Mouse (Mus musculus): ENCODE results near the gene Scgb1b30. TPM values are rescaled to one million over a fixed set of nuclear protein-coding genes. Genes with fewer than 3 reads are reported as not detected.

Scgb1b30 gene
- polyA plus RNA-seq, 1 experiment from 2014 or later = not detected

DNA sequence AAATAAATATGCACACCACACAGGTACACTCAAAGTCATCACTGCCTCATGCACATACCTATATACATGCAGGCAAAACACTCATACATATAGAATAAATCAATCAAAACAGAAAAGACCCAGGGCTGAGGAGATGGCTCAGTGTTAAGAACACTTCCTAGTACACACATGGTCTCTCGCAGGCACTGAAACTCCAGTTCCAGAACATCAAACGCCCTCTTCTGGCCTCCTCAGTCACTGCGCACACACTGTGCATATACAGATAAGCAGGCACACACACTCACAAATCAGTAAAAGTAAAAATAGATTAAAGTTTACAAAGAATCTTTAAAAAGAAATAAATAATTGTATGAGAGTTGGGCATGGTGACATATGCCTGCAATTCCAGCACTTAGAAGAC lies 31.1 kb downstream of the Scgb1b30 start:
- ATAC-seq (ENCODE audit: low FRiP score) = no peak
- Histone ChIP-seq H3K27me3 (ENCODE audit: control insufficient read depth, insufficient read depth, low read length) (no peaks in the 10 kb centered on the region), H3K9me3 (ENCODE audit: control insufficient read depth, low read length) (no peaks in the 10 kb centered on the region), H3K4me2 (replicated peaks; ENCODE audit: low read depth, low read length) (no peak overlapping the region), H3K4me1 (replicated peaks; ENCODE audit: control insufficient read depth, insufficient read depth, low read length) (no peaks in the 10 kb centered on the region), H3K36me3 (ENCODE audit: control insufficient read depth, insufficient read depth, low read length) (no peaks in the 10 kb centered on the region), H3K27ac (ENCODE audit: low read depth, low read length) (no peak overlapping the region), H3K4me3 (ENCODE audit: low read depth, low read length) (no peak overlapping the region), H3K9ac (ENCODE audit: low read depth, low read length) (no peak overlapping the region)
- DNase-seq (ENCODE audit: low spot score) = no peak
- WGBS = 76% methylated on average over 3 of the region's 3 CpGs

- no peaks in the 10 kb centered on the region for H3K4me1 ChIP-seq (replicated peaks; ENCODE audit: control insufficient read depth, insufficient read depth, low read length)
- no peaks in the 10 kb centered on the region for H3K9me3 ChIP-seq (ENCODE audit: control insufficient read depth, low read length)
- H3K36me3 ChIP-seq (ENCODE audit: control insufficient read depth, insufficient read depth, low read length) = no peaks in the 10 kb centered on the region
- H3K4me3 ChIP-seq (ENCODE audit: low read depth, low read length) = no peak overlapping the region
- no peak overlapping the region for H3K27ac ChIP-seq (ENCODE audit: low read depth, low read length)
- ATAC-seq (ENCODE audit: low FRiP score) (no peak), DNase-seq (ENCODE audit: low spot score) (no peak)
- no peak overlapping the region for H3K9ac ChIP-seq (ENCODE audit: low read depth, low read length)
- H3K4me2 ChIP-seq (replicated peaks; ENCODE audit: low read depth, low read length) = 0 out of 2 replicates have a peak overlapping the region, but pooled peaks have one; percentile 67
- H3K27me3 ChIP-seq (ENCODE audit: control insufficient read depth, insufficient read depth, low read length) = no peaks in the 10 kb centered on the region
- WGBS = 84% methylated on average over 3 of the region's 3 CpGs
These were observed 35.9 kb downstream of the Scgb1b30 start for GRCm38 (mm10) chr7:34131118-34131517.

- Histone ChIP-seq H3K27me3 (ENCODE audit: control insufficient read depth, insufficient read depth, low read length) (no peaks in the 10 kb centered on the region), H3K36me3 (ENCODE audit: control insufficient read depth, insufficient read depth, low read length) (no peaks in the 10 kb centered on the region), H3K4me1 (replicated peaks; ENCODE audit: control insufficient read depth, insufficient read depth, low read length) (no peaks in the 10 kb centered on the region), H3K4me3 (ENCODE audit: low read depth, low read length) (peak overlapping the region; percentile 76), H3K27ac (ENCODE audit: low read depth, low read length) (no peak overlapping the region), H3K9me3 (ENCODE audit: control insufficient read depth, low read length) (no peaks in the 10 kb centered on the region), H3K4me2 (replicated peaks; ENCODE audit: low read depth, low read length) (peak overlapping the region; percentile 67), H3K9ac (ENCODE audit: low read depth, low read length) (peak overlapping the region; percentile 83)
- peak; percentile 24 for DNase-seq (ENCODE audit: low spot score)
- WGBS = 22% methylated on average over 3 of the region's 3 CpGs
- peak; percentile 20 for ATAC-seq (ENCODE audit: low FRiP score)
These were observed 36.7 kb downstream of the Scgb1b30 start for GRCm38 (mm10) chr7:34131959-34132354.

DNA sequence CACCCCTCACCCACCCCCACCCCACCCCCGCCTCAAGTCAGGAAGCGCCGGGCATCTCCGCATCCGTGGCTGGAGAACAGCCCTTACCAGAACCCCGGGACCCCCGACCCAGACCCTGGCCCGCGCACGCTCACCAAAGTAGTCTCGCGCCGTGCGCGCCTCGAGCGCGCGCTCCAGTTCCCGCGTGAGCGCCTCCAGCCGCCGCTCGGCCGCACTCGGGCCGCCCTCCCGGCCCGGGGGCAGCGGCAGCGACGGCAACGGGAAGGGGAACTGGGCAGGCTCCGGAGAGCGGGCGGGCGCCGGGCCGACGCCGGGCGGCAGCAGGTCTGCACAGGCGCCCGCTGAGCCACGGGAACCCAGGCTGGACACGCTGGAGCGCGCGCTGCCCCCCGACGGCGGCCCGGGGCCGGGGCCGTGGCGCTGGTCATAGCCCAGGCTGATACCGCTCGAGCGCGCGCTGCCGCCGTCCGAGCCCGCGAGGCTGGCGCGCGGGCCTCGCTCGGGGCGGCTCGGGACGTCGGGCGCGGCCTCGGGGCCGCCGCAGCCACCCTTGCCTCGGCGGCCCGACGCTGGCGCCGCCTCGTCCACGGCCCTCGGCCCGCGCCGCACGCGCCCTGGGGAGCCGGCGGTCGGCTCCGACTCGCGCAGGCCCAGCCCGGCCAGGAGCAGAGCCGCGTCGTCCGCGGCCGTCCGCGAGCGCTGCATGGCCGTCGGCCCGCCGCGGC lies 37.3 kb downstream of the Scgb1b30 start:
- Histone ChIP-seq H3K27ac (ENCODE audit: low read depth, low read length) (peak overlapping the region; percentile 42; the same call in 1 of the 2 replicates), H3K9ac (ENCODE audit: low read depth, low read length) (peak overlapping the region; percentile 83), H3K4me2 (replicated peaks; ENCODE audit: low read depth, low read length) (peak overlapping the region; percentile 67), H3K4me3 (ENCODE audit: low read depth, low read length) (peak overlapping the region; percentile 76), H3K36me3 (ENCODE audit: control insufficient read depth, insufficient read depth, low read length) (no peaks in the 10 kb centered on the region), H3K9me3 (ENCODE audit: control insufficient read depth, low read length) (no peaks in the 10 kb centered on the region), H3K27me3 (ENCODE audit: control insufficient read depth, insufficient read depth, low read length) (no peaks in the 10 kb centered on the region), H3K4me1 (replicated peaks; ENCODE audit: control insufficient read depth, insufficient read depth, low read length) (no peaks in the 10 kb centered on the region)
- under 1% methylated on average over 76 of the region's 116 CpGs for WGBS
- ATAC-seq (ENCODE audit: low FRiP score) = peak; percentile 70
- peak; percentile 72 for DNase-seq (ENCODE audit: low spot score)

DNA sequence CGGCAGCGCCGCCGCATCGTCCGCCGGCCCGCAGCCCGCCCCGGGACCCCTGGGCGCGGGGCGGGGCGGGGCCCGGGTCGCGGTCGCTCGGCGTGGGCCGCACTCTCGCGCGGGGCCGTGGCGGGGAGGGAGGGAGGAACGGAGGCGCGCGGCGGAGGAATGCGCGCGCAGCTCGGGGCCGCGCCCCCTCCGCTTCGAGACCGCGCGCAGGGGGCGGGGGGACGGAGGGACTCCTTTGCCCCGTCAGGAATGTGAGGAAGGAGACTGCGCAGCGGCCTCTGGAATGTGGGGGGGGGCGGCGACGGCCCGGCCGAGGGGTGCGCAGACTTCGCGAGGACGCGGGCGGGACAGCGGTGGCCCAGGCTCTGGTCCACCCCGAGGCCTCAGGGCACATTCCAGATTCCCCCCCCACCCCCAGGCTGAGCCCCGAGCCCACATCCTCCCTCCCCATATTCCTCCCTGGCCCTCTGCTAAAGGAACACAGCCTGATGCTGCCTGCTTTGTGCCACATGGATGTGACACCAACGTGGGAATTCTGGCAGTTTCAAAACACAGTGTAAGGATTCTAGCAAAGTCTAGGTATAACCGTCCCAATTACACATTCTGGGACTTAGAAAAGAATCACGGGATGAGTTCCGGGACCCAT lies 38.0 kb downstream of the Scgb1b30 start, which contains the start of gene Wtip:
TSS of gene Wtip (minus strand) at position 152 of the 646 bp plus-strand sequence.
- no peaks in the 10 kb centered on the region for H3K4me1 ChIP-seq (replicated peaks; ENCODE audit: control insufficient read depth, insufficient read depth, low read length)
- peak within 1 kb of the TSS; percentile 67 for H3K4me2 ChIP-seq (replicated peaks; ENCODE audit: low read depth, low read length)
- peak; percentile 83 for ATAC-seq (ENCODE audit: low FRiP score)
- no peaks in the 10 kb centered on the region for H3K27me3 ChIP-seq (ENCODE audit: control insufficient read depth, insufficient read depth, low read length)
- WGBS = 4% methylated on average over 17 of the region's 65 CpGs
- H3K27ac ChIP-seq (ENCODE audit: low read depth, low read length) = peak within 1 kb of the TSS; percentile 42; the same call in 1 of the 2 replicates
- peak; percentile 91 for DNase-seq (ENCODE audit: low spot score)
- peak within 1 kb of the TSS; percentile 76 for H3K4me3 ChIP-seq (ENCODE audit: low read depth, low read length)
- H3K36me3 ChIP-seq (ENCODE audit: control insufficient read depth, insufficient read depth, low read length) = no peaks in the 10 kb centered on the region
- H3K9ac ChIP-seq (ENCODE audit: low read depth, low read length) = peak within 1 kb of the TSS; percentile 83
- no peaks in the 10 kb centered on the region for H3K9me3 ChIP-seq (ENCODE audit: control insufficient read depth, low read length)

DNA sequence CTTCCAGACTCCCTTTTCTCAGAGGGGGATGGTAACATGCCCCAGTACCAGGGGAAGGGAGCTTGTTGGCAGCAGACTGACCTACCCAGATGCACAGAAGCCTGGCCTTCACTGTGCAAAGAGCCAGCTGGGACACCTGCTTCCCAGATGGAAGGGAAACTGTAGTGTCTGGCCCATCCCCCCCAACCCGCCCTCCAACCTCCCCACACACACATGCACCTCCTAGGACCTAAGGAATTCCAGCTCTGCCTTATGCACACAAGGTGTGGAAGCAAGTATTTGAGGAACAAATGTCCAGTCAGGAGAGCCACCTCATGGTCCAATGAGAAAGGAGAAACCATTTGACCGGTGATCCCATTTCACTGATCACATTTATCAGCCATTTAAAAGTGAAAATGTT lies 39.1 kb downstream of the Scgb1b30 start:
- H3K27me3 ChIP-seq (ENCODE audit: control insufficient read depth, insufficient read depth, low read length) = no peaks in the 10 kb centered on the region
- no peak overlapping the region for H3K9ac ChIP-seq (ENCODE audit: low read depth, low read length)
- no peak overlapping the region for H3K4me2 ChIP-seq (replicated peaks; ENCODE audit: low read depth, low read length)
- ATAC-seq (ENCODE audit: low FRiP score) (no peak), DNase-seq (ENCODE audit: low spot score) (no peak)
- no peaks in the 10 kb centered on the region for H3K9me3 ChIP-seq (ENCODE audit: control insufficient read depth, low read length)
- 77% methylated on average over 2 of the region's 2 CpGs for WGBS
- H3K4me1 ChIP-seq (replicated peaks; ENCODE audit: control insufficient read depth, insufficient read depth, low read length) = no peaks in the 10 kb centered on the region
- no peak overlapping the region for H3K4me3 ChIP-seq (ENCODE audit: low read depth, low read length)
- no peak overlapping the region for H3K27ac ChIP-seq (ENCODE audit: low read depth, low read length)
- H3K36me3 ChIP-seq (ENCODE audit: control insufficient read depth, insufficient read depth, low read length) = no peaks in the 10 kb centered on the region

DNA sequence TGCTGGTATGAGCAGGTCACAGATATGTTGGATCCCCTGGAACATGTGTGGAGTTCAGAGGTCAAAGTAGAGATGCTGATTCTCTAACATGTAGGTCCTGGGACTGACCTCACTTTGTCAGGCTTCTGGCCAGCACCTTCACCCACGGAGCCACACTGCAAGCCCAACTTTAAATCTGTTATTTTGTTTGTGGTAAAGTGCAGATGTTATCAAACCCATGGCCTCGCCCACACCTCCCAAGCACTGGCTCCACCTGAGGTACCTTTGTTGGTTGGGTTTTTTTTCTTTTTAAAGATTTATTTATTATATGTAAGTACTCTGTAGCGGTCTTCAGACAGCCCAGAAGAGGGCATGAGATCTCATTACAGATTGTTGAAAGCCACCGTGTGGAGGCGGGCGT lies 44.3 kb downstream of the Scgb1b30 start:
- Histone ChIP-seq H3K27me3 (ENCODE audit: control insufficient read depth, insufficient read depth, low read length) (no peaks in the 10 kb centered on the region), H3K4me3 (ENCODE audit: low read depth, low read length) (no peak overlapping the region), H3K36me3 (ENCODE audit: control insufficient read depth, insufficient read depth, low read length) (peaks cover 18% of the 10 kb centered on the region), H3K9me3 (ENCODE audit: control insufficient read depth, low read length) (no peaks in the 10 kb centered on the region), H3K9ac (ENCODE audit: low read depth, low read length) (no peak overlapping the region), H3K4me1 (replicated peaks; ENCODE audit: control insufficient read depth, insufficient read depth, low read length) (no peaks in the 10 kb centered on the region), H3K27ac (ENCODE audit: low read depth, low read length) (no peak overlapping the region), H3K4me2 (replicated peaks; ENCODE audit: low read depth, low read length) (no peak overlapping the region)
- no peak for ATAC-seq (ENCODE audit: low FRiP score)
- no peak for DNase-seq (ENCODE audit: low spot score)
- 87% methylated on average over 6 of the region's 6 CpGs for WGBS

DNA sequence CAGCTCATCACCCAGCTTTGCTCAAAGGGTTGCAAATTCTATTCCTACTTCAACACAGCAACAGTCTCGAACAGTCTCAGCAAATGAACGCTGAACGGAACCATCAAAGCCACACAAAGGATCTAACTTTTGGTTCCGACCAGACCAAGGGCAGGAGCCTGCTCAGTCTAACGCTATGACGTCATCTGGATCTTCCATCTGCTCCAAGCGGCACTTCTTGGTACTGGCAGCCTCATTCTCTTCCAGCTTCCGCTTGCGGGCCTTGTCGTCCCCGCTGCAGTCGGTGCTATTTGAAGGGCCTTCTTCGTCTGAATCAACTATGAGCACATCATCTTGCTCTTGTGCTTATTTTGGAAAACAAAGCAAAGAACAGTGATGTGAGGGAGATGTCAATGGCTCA lies 45.9 kb downstream of the Scgb1b30 start:
- WGBS = 94% methylated on average over 13 of the region's 13 CpGs

GRCm38 (mm10) chr7:34147193-34147592 lies 52.0 kb downstream of the Scgb1b30 start:
- Histone ChIP-seq H3K36me3 (ENCODE audit: control insufficient read depth, insufficient read depth, low read length) (peaks cover 31% of the 10 kb centered on the region), H3K4me1 (replicated peaks; ENCODE audit: control insufficient read depth, insufficient read depth, low read length) (no peaks in the 10 kb centered on the region), H3K9ac (ENCODE audit: low read depth, low read length) (no peak overlapping the region), H3K4me2 (replicated peaks; ENCODE audit: low read depth, low read length) (no peak overlapping the region), H3K27ac (ENCODE audit: low read depth, low read length) (no peak overlapping the region), H3K9me3 (ENCODE audit: control insufficient read depth, low read length) (no peaks in the 10 kb centered on the region), H3K4me3 (ENCODE audit: low read depth, low read length) (no peak overlapping the region), H3K27me3 (ENCODE audit: control insufficient read depth, insufficient read depth, low read length) (no peaks in the 10 kb centered on the region)
- ATAC-seq (ENCODE audit: low FRiP score) (no peak), DNase-seq (ENCODE audit: low spot score) (no peak)
- 92% methylated on average over 4 of the region's 4 CpGs for WGBS

More for the DNA sequence above, 45.9 kb downstream of the Scgb1b30 start:
- no peak overlapping the region for H3K4me3 ChIP-seq (ENCODE audit: low read depth, low read length)
- ATAC-seq (ENCODE audit: low FRiP score) (no peak), DNase-seq (ENCODE audit: low spot score) (no peak)
- peaks cover 18% of the 10 kb centered on the region for H3K36me3 ChIP-seq (ENCODE audit: control insufficient read depth, insufficient read depth, low read length)
- H3K4me2 ChIP-seq (replicated peaks; ENCODE audit: low read depth, low read length) = no peak overlapping the region
- no peaks in the 10 kb centered on the region for H3K4me1 ChIP-seq (replicated peaks; ENCODE audit: control insufficient read depth, insufficient read depth, low read length)
- H3K27me3 ChIP-seq (ENCODE audit: control insufficient read depth, insufficient read depth, low read length) = no peaks in the 10 kb centered on the region
- H3K27ac ChIP-seq (ENCODE audit: low read depth, low read length) = no peak overlapping the region
- H3K9ac ChIP-seq (ENCODE audit: low read depth, low read length) = no peak overlapping the region
- H3K9me3 ChIP-seq (ENCODE audit: control insufficient read depth, low read length) = no peaks in the 10 kb centered on the region
